Mouse (Mus musculus) frontal cortex, adult 2 months (tissue): ENCODE measurements around the gene Inpp4a. TPM values are rescaled to one million over a fixed set of nuclear protein-coding genes. Genes with fewer than 3 reads are reported as not detected.
A peak's percentile ranks its signal among the peaks of the same experiment; 100 is the strongest.

Experiments used
- DNase-seq, 2 experiments: peaks; one replicate each; pipeline ENCODE4 v3.0.0; 2022; ENCODE audit warnings: low spot score in 1 of 2; ENCODE audit errors: extremely low spot score in 1 of 2
- polyA plus RNA-seq: library from polyadenylated mRNA; depleted of rRNA; stranded (reverse); fragments of >200 nt; gene quantifications from 2 replicates; pipeline ENCODE4 v1.2.3, GENCODE M21; 2012; rRNA removed

Gene Inpp4a
- 85.8 and 89.0 TPM in 2 replicates for polyA plus RNA-seq

GRCm38 (mm10) chr1:37299540-37300491 is at the start of gene Inpp4a:
Inpp4a (plus strand) TSS chr1:37299865.
- DNase-seq = peak; percentile 71 to 94

GRCm38 (mm10) chr1:37250643-37251310 is 48.9 kb upstream of the Inpp4a start:
- peak; percentile 42 to 95 for DNase-seq

- no peak for DNase-seq
Measured at GRCm38 (mm10) chr1:37258443-37258842, 41.2 kb upstream of the Inpp4a start.

GRCm38 (mm10) chr1:37272464-37272863 is 27.2 kb upstream of the Inpp4a start:
- DNase-seq = peak in 1 of 2 experiments; percentile 87

GRCm38 (mm10) chr1:37286556-37286955 is 13.1 kb upstream of the Inpp4a start:
- DNase-seq = no peak

GRCm38 (mm10) chr1:37287748-37288147 is 11.9 kb upstream of the Inpp4a start:
- DNase-seq = no peak

DNA sequence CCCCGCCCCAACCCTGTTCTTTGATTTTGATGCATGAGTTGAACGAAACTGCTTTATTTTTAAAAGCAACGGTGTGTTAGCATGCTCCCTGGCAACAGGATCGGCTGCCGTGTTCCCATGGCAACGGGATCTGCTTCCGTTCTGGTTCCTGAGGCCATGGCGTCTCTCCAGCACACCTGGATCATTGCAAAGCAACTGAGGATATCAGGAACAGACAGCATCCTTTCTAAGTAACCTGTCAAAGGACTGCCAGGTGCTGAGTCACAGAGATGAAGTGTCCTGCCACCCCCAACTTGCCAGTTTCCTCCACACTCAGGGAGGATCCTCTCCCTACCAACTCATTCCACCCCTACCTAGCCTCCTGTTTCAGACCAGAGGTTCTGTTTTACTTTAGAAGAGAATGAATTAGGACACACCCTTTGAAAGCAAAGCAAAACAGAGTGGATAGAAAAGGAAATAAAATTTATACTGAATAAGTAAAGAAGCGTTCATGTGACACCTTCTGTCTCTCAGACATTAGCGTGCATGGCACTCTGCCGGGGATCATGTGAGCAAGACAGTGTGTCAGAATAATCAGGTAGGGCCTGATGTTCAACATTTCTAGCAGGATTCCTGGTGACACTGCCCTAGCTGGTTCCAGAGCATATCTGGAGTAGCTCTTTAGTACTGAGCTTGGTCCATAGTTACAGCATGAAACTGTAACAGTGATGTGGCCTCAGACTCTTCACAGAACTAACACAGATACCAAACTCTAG is 11.3 kb upstream of the Inpp4a start:
- peak in 1 of 2 experiments; percentile 73 for DNase-seq

- DNase-seq = no peak
Measured at GRCm38 (mm10) chr1:37288941-37289340, 10.7 kb upstream of the Inpp4a start.

DNA sequence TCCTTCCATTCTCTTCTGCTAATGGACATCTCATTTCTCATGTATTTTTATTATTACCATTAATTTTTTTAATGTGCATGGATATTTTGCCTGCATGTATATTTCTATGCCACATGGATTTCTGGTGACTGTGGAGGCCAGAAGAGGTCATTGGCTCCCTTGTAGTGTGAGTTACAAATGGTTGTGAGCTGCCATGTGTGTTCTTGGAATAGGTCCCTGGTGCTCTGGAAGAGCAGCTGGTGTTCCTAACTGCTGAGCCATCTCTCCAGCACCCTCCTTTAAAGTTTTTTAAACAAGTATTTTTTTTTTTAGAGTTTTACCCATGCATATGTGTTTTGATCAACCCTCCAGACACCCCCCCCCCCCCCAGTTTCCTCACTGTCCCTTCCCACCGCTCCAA is 3.3 kb upstream of the Inpp4a start:
- no peak for DNase-seq

- DNase-seq = no peak
Measured at GRCm38 (mm10) chr1:37298904-37299303, 761 bp upstream of the Inpp4a start.

DNA sequence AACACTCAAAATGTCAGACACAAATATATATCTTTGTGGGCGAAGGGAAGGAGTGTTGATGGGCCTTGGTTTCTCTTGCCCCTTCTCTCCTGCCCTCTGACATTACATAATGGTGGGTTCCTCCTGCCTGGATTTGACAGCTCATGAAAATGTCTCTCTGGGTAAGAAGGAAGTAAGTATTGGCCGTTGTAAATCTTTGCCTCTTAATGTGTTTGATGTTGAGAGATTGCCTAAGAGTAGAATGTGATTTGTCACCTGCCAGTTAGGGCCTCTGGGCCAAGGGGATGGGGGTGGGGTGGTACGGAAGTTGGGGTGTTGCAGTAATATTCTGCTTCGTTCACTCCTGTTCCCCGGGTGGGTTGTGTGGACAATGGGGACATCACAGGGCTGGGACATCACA is 985 bp downstream of the Inpp4a start:
- peak in 1 of 2 experiments; percentile 33 for DNase-seq

- DNase-seq = no peak
Measured at GRCm38 (mm10) chr1:37302801-37303200, 3.1 kb downstream of the Inpp4a start.

DNA sequence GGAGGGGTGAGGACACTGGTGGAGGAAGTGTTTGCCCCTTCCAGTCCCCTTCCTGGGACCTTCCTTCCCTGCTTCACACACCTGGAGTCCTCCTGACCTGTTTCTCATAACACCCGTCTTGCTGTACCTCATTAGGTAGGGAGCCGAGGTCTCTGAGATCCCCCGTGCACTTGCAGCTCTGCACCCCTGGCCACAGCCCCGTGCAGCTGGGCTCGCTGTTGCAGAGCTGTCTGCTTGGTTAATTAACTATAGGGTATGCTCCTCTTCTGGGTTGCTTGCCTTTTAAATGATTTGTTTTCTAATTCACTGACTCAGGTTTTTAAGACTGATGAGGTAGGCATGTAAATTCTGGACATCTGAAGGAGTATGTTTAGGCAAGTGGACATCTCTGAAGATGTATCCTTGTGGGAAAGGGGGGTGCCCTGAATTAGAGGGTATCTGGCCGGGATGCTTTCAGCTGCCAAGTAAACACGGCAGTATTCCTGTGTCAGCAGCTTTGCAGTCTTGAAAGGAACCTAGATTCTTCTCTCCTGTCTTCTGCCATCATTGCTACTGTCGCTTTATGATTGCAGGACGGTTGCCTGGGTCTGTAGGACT is 6.1 kb downstream of the Inpp4a start:
- DNase-seq = no peak

- DNase-seq = no peak
Measured at GRCm38 (mm10) chr1:37307586-37307985, 7.9 kb downstream of the Inpp4a start.

- DNase-seq = no peak
Measured at GRCm38 (mm10) chr1:37308021-37308742, 8.5 kb downstream of the Inpp4a start.

DNA sequence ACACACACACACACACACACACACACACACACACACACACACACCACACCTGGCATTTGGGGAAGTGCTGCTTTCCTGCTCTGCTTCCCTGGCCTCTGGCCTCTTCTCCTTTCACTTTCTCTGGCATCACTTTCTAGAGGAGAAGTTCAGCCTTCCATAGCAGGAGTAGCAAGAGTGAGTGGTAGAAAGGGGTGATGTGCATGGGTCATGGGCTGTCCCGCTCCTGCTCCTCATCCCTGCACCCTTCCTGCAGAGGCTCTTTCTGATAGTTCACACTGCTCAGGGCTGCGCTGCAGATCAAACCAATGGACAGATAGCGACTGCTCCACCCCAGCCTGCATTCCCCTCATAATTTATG is 9.1 kb downstream of the Inpp4a start:
- no peak for DNase-seq

- no peak for DNase-seq
Measured at GRCm38 (mm10) chr1:37309939-37310515, 10.4 kb downstream of the Inpp4a start.

- no peak for DNase-seq
Measured at GRCm38 (mm10) chr1:37314338-37314737, 14.7 kb downstream of the Inpp4a start.

DNA sequence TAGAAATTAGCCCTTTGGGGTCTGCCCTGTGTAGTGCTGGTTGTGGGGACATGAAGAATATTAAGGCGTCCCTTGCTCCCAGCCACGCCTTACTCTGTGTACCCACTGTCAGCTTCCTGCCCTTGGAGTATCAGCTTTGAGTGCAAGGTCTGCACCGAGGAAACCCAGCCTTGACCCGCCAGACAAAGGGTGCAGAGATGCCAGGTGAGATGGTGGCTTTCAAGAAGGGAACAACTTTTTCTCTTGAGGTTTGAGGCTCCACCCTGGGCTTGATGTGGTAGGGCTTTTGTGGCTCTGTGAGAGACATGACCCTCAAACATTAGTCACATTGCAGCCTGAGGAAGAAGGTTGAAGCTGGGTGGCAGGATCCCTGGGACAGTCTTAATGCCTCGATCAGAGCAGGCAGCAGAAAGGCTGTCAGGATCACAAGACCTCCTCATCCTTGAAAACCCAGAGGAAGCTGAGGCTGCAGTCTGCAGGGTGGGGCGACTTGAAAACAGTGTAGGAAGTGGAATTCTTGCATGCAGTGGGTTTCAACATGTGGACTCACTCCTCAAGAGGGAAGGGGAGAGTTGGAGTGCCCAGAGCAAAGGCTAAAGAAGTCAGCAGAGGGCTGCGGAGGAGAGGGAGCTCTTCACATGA is 18.1 kb downstream of the Inpp4a start:
- no peak for DNase-seq
